Mouse (Mus musculus) neural tube, embryonic 14.5 days (tissue): ENCODE measurements around the gene Stpg2. TPM values are rescaled to one million over a fixed set of nuclear protein-coding genes. Genes with fewer than 3 reads are reported as not detected.
"Not testable (repeated sequence)": the region's sequence is repeated elsewhere in the genome, so short reads cannot be mapped to it uniquely, and the experiment has no call there.

Source experiments
- ATAC-seq: fragments of 200-750 bp; cut with Nextera tagmentation; 2 replicates; pipeline ENCODE4 v1.8.0; 2017; ENCODE audit warnings: low read depth, mild to moderate bottlenecking, moderate TSS enrichment, moderate library complexity
- H3K27ac ChIP-seq: fragments of 300-500 bp; sonication (generic); 2 replicates; pipeline ENCODE4 v1.5.1; 2014; ENCODE audit warnings: low read depth, mild to moderate bottlenecking, control low read depth, low read length, moderate library complexity, mixed read lengths
- H3K27me3 ChIP-seq: fragments of 300-500 bp; sonication (generic); 2 replicates; pipeline ENCODE4 v1.6.1; 2014; ENCODE audit warnings: low read length; ENCODE audit not compliant: control insufficient read depth, insufficient read depth
- H3K36me3 ChIP-seq: fragments of 300-500 bp; sonication (generic); 2 replicates; pipeline ENCODE4 v1.6.1; 2014; ENCODE audit warnings: low read length, mixed read lengths; ENCODE audit not compliant: control insufficient read depth, insufficient read depth
- H3K4me1 ChIP-seq: fragments of 300-500 bp; sonication (generic); 2 replicates; pipeline ENCODE4 v1.6.1; 2014; ENCODE audit warnings: low read length; ENCODE audit not compliant: control insufficient read depth, insufficient read depth
- H3K4me2 ChIP-seq: fragments of 300-500 bp; sonication (generic); 2 replicates; pipeline ENCODE4 v1.6.1; 2014; ENCODE audit warnings: mild to moderate bottlenecking, low read depth, low read length, control low read depth
- H3K4me3 ChIP-seq: fragments of 300-500 bp; sonication (generic); 2 replicates; pipeline ENCODE4 v1.5.1; 2014; ENCODE audit warnings: low read depth, low read length, control low read depth, mixed read lengths
- H3K9ac ChIP-seq: fragments of 300-500 bp; sonication (generic); replicated peaks from 2 replicates; pipeline ENCODE4 v1.6.1; 2014; ENCODE audit warnings: low read depth, mild to moderate bottlenecking, control low read depth, low read length, mixed read lengths
- H3K9me3 ChIP-seq: fragments of 300-500 bp; sonication (generic); 2 replicates; pipeline ENCODE4 v1.6.1; 2016; ENCODE audit warnings: low read length; ENCODE audit not compliant: control insufficient read depth
- WGBS: fragments of 180-500 bp; shearing (Covaris S2); extraction: QIAGEN DNeasy Blood & Tissue Kit; methylation state at CpG from one replicate; pipeline ENCODE4 v1.1.7; 2014; 5-methylcytosine and 5-hydroxymethylcytosine counted together
- polyA plus RNA-seq: library from polyadenylated mRNA; unstranded; fragments of >200 nt; fragmentation: Nextera tagmentation; extraction: Ambion mirVana; gene quantifications from 2 replicates; pipeline ENCODE4 v1.2.1, GENCODE M21; 2014

Gene Stpg2
- polyA plus RNA-seq, 1 experiment from 2014 or later: not detected

GRCm38 (mm10) chr3:139578496-139578895 is 373.0 kb downstream of the Stpg2 start:
- Histone ChIP-seq H3K27ac (no peak overlapping the region), H3K4me3 (no peak overlapping the region), H3K9me3 (no peaks in the 10 kb centered on the region), H3K4me2 (no peak overlapping the region), H3K27me3 (no peaks in the 10 kb centered on the region), H3K9ac (no peak overlapping the region), H3K4me1 (no peaks in the 10 kb centered on the region), H3K36me3 (no peaks in the 10 kb centered on the region)
- WGBS: 94% methylated on average over 2 of the region's 2 CpGs
- no peak for ATAC-seq

- Histone ChIP-seq H3K27ac (no peak overlapping the region), H3K36me3 (no peaks in the 10 kb centered on the region), H3K4me3 (no peak overlapping the region), H3K4me2 (no peak overlapping the region), H3K9me3 (no peaks in the 10 kb centered on the region), H3K9ac (no peak overlapping the region), H3K4me1 (no peaks in the 10 kb centered on the region), H3K27me3 (no peaks in the 10 kb centered on the region)
- ATAC-seq: no peak
These were observed 375.8 kb downstream of the Stpg2 start for GRCm38 (mm10) chr3:139581298-139581697.

GRCm38 (mm10) chr3:139599508-139599907 is 394.0 kb downstream of the Stpg2 start:
- Histone ChIP-seq H3K9ac (no peak overlapping the region), H3K4me1 (no peaks in the 10 kb centered on the region), H3K9me3 (no peaks in the 10 kb centered on the region), H3K36me3 (no peaks in the 10 kb centered on the region), H3K4me2 (no peak overlapping the region), H3K27me3 (no peaks in the 10 kb centered on the region), H3K27ac (no peak overlapping the region), H3K4me3 (no peak overlapping the region)
- WGBS: 82% methylated on average over 3 of the region's 3 CpGs
- ATAC-seq: no peak

- ATAC-seq, H3K27ac ChIP-seq, H3K27me3 ChIP-seq, H3K9me3 ChIP-seq, H3K9ac ChIP-seq, H3K36me3 ChIP-seq, H3K4me2 ChIP-seq, H3K4me3 ChIP-seq, H3K4me1 ChIP-seq: not testable (repeated sequence)
These were observed 402.8 kb downstream of the Stpg2 start for GRCm38 (mm10) chr3:139608267-139608666.

GRCm38 (mm10) chr3:139614641-139615040 is 409.1 kb downstream of the Stpg2 start:
- H3K9me3 ChIP-seq: no peaks in the 10 kb centered on the region
- no peak overlapping the region for H3K9ac ChIP-seq
- H3K27me3 ChIP-seq: no peaks in the 10 kb centered on the region
- WGBS: 75% methylated on average over 3 of the region's 3 CpGs
- H3K27ac ChIP-seq: no peak overlapping the region
- ATAC-seq: no peak
- H3K4me1 ChIP-seq: no peaks in the 10 kb centered on the region
- no peak overlapping the region for H3K4me2 ChIP-seq
- no peak overlapping the region for H3K4me3 ChIP-seq
- H3K36me3 ChIP-seq: no peaks in the 10 kb centered on the region

- WGBS: 81% methylated on average over 7 of the region's 7 CpGs
- H3K9ac ChIP-seq: no peak overlapping the region
- H3K36me3 ChIP-seq: no peaks in the 10 kb centered on the region
- H3K9me3 ChIP-seq: no peaks in the 10 kb centered on the region
- no peak for ATAC-seq
- no peak overlapping the region for H3K4me3 ChIP-seq
- H3K27me3 ChIP-seq: no peaks in the 10 kb centered on the region
- no peak overlapping the region for H3K4me2 ChIP-seq
- no peak overlapping the region for H3K27ac ChIP-seq
- no peaks in the 10 kb centered on the region for H3K4me1 ChIP-seq
These were observed 410.3 kb downstream of the Stpg2 start for GRCm38 (mm10) chr3:139615791-139616190.

- Histone ChIP-seq H3K9me3 (no peaks in the 10 kb centered on the region), H3K4me3 (no peak overlapping the region), H3K36me3 (no peaks in the 10 kb centered on the region), H3K27me3 (no peaks in the 10 kb centered on the region), H3K4me1 (no peaks in the 10 kb centered on the region), H3K9ac (no peak overlapping the region), H3K4me2 (no peak overlapping the region), H3K27ac (no peak overlapping the region)
- no peak for ATAC-seq
- 63% methylated on average over 8 of the region's 8 CpGs for WGBS
These were observed 432.4 kb downstream of the Stpg2 start for GRCm38 (mm10) chr3:139637887-139638286.

- ATAC-seq: peak; percentile 63; the same call in 1 of the 2 replicates
- Histone ChIP-seq H3K4me1 (no peaks in the 10 kb centered on the region), H3K27me3 (no peaks in the 10 kb centered on the region), H3K4me3 (no peak overlapping the region), H3K9me3 (no peaks in the 10 kb centered on the region), H3K9ac (no peak overlapping the region), H3K4me2 (no peak overlapping the region), H3K36me3 (no peaks in the 10 kb centered on the region), H3K27ac (no peak overlapping the region)
- WGBS: 46% methylated on average over 4 of the region's 4 CpGs
These were observed 446.0 kb downstream of the Stpg2 start for GRCm38 (mm10) chr3:139651505-139651904.

- 44% methylated on average over 4 of the region's 4 CpGs for WGBS
- Histone ChIP-seq H3K9me3 (no peaks in the 10 kb centered on the region), H3K36me3 (no peaks in the 10 kb centered on the region), H3K4me3 (no peak overlapping the region), H3K27ac (no peak overlapping the region), H3K4me1 (no peaks in the 10 kb centered on the region), H3K27me3 (no peaks in the 10 kb centered on the region), H3K4me2 (no peak overlapping the region), H3K9ac (no peak overlapping the region)
- ATAC-seq: no peak
These were observed 453.9 kb downstream of the Stpg2 start for GRCm38 (mm10) chr3:139659416-139659815.

GRCm38 (mm10) chr3:139662241-139662640 is 456.7 kb downstream of the Stpg2 start:
- H3K27ac ChIP-seq: no peak overlapping the region
- no peaks in the 10 kb centered on the region for H3K36me3 ChIP-seq
- H3K4me1 ChIP-seq: no peaks in the 10 kb centered on the region
- no peak for ATAC-seq
- no peak overlapping the region for H3K4me2 ChIP-seq
- no peak overlapping the region for H3K4me3 ChIP-seq
- H3K9me3 ChIP-seq: no peaks in the 10 kb centered on the region
- no peaks in the 10 kb centered on the region for H3K27me3 ChIP-seq
- no peak overlapping the region for H3K9ac ChIP-seq
